Mouse (Mus musculus) mouse embryonic stem cell (cell line): ENCODE results near the gene Mus81.
"Not testable (repeated sequence)": the region's sequence is repeated elsewhere in the genome, so short reads cannot be mapped to it uniquely, and the experiment has no call there.

Experiments used
- in situ Hi-C, 2 experiments: fragments of 300-500 bp; cut with MboI; formaldehyde crosslinking; loops; 1 replicate in 1 of 2; 3 replicates in 1 of 2; pipeline ENCODE4 v1.14.3; 2019 to 2020; ENCODE audit warnings: low sequenced_read_pairs in 2 of 2, low pct_unique_long_range_greater_than_20kb in 1 of 2, mixed read lengths in 1 of 2; ENCODE audit not compliant: unreplicated experiment in 1 of 2

The Mus81 gene

GRCm38 (mm10) chr19:5495353-5496051 lies 7.3 kb upstream of the Mus81 start:
- in situ Hi-C loops = no loop called here

- in situ Hi-C loops = no loop called here
Measured at GRCm38 (mm10) chr19:5494314-5494713, 6.1 kb upstream of the Mus81 start.

GRCm38 (mm10) chr19:5493301-5493721 lies 5.1 kb upstream of the Mus81 start:
- in situ Hi-C loops = not testable (repeated sequence)

GRCm38 (mm10) chr19:5492641-5493040 lies 4.4 kb upstream of the Mus81 start:
- in situ Hi-C loops = no loop called here

GRCm38 (mm10) chr19:5490898-5491708 lies 2.9 kb upstream of the Mus81 start:
- in situ Hi-C loops = no loop called here

- in situ Hi-C loops = no loop called here
Measured at GRCm38 (mm10) chr19:5490313-5490897, 2.2 kb upstream of the Mus81 start, which contains the start of gene Cfl1. Gene Cfl1, plus strand, starts transcription at chr19:5490455.

GRCm38 (mm10) chr19:5489721-5490120 lies 1.5 kb upstream of the Mus81 start:
- in situ Hi-C loops = not testable (repeated sequence)

GRCm38 (mm10) chr19:5488878-5489571 lies 823 bp upstream of the Mus81 start:
- in situ Hi-C loops = no loop called here

- in situ Hi-C loops = no loop called here
Measured at GRCm38 (mm10) chr19:5486771-5487170, 1.4 kb downstream of the Mus81 start.

- in situ Hi-C loops = no loop called here
Measured at GRCm38 (mm10) chr19:5486286-5486685, 1.9 kb downstream of the Mus81 start.

- in situ Hi-C loops = no loop called here
Measured at GRCm38 (mm10) chr19:5485821-5486220, 2.4 kb downstream of the Mus81 start.

- in situ Hi-C loops = no loop called here
Measured at GRCm38 (mm10) chr19:5485371-5485770, 2.8 kb downstream of the Mus81 start.

- in situ Hi-C loops = no loop called here
Measured at GRCm38 (mm10) chr19:5484496-5484895, 3.7 kb downstream of the Mus81 start.

GRCm38 (mm10) chr19:5483386-5484359 lies 4.5 kb downstream of the Mus81 start:
- in situ Hi-C loops = no loop called here

GRCm38 (mm10) chr19:5481398-5481797 lies 6.8 kb downstream of the Mus81 start:
- in situ Hi-C loops = no loop called here

GRCm38 (mm10) chr19:5480016-5480415 lies 8.2 kb downstream of the Mus81 start:
- in situ Hi-C loops = no loop called here

- in situ Hi-C loops = no loop called here
Measured at GRCm38 (mm10) chr19:5477668-5478300, 10.4 kb downstream of the Mus81 start.
